Mouse (Mus musculus) MEL (cell line): ENCODE measurements around the gene Poll. TPM values are rescaled to one million over a fixed set of nuclear protein-coding genes. Genes with fewer than 3 reads are reported as not detected.

Experiments
- DNase-seq: peaks from one replicate; pipeline ENCODE4 v3.0.0; 2011; ENCODE audit warnings: low read depth, low spot score
- H3K27ac ChIP-seq: 2 replicates; pipeline ENCODE4 v1.5.1; 2012; ENCODE audit warnings: low read depth, mild to moderate bottlenecking, control low read depth, low read length, moderate library complexity; ENCODE audit not compliant: control insufficient read depth
- H3K27me3 ChIP-seq, 2 experiments: fragments of 150-350 bp in 1 of 2; sonication (generic) in 1 of 2; 2 replicates each; pipeline ENCODE4 v1.6.1; 2012; ENCODE audit warnings: low read length in 2 of 2, mild to moderate bottlenecking in 2 of 2, improper control_type of control experiment in 1 of 2, moderate library complexity in 1 of 2; ENCODE audit not compliant: insufficient read depth in 2 of 2, control insufficient read depth in 1 of 2
- H3K36me3 ChIP-seq, 2 experiments: 2 replicates each; pipeline ENCODE4 v1.6.1; 2012 to 2014; ENCODE audit warnings: low read length in 2 of 2, improper control_type of control experiment in 1 of 2, inconsistent platforms in 1 of 2, mild to moderate bottlenecking in 1 of 2; ENCODE audit not compliant: insufficient read depth in 2 of 2, control insufficient read depth in 1 of 2
- H3K4me1 ChIP-seq, 2 experiments: fragments of 150-350 bp in 1 of 2; sonication (generic) in 1 of 2; 2 replicates each; pipeline ENCODE4 v1.6.1; 2012; ENCODE audit warnings: low read length in 2 of 2, improper control_type of control experiment in 1 of 2, mild to moderate bottlenecking in 1 of 2; ENCODE audit not compliant: insufficient read depth in 2 of 2, control insufficient read depth in 1 of 2
- H3K4me3 ChIP-seq, 2 experiments: fragments of 150-350 bp in 1 of 2; sonication (generic) in 1 of 2; 2 replicates each; pipeline ENCODE4 v1.5.1; 2012; ENCODE audit warnings: low read depth in 2 of 2, low read length in 2 of 2, mild to moderate bottlenecking in 2 of 2, moderate library complexity in 2 of 2, control low read depth in 1 of 2, improper control_type of control experiment in 1 of 2; ENCODE audit not compliant: control insufficient read depth in 1 of 2, insufficient read depth in 1 of 2
- H3K79me2 ChIP-seq: 2 replicates; pipeline ENCODE4 v1.6.1; 2012; ENCODE audit warnings: mild to moderate bottlenecking, low read length, moderate library complexity; ENCODE audit not compliant: control insufficient read depth, poor library complexity, insufficient read depth
- H3K9ac ChIP-seq: 2 replicates; pipeline ENCODE4 v1.6.1; 2012; ENCODE audit warnings: low read depth, mild to moderate bottlenecking, control low read depth, low read length, moderate library complexity; ENCODE audit not compliant: control insufficient read depth, poor library complexity, severe bottlenecking
- H3K9me3 ChIP-seq: fragments of 150-350 bp; sonication (generic); replicated peaks from 2 replicates; pipeline ENCODE4 v1.6.1; 2012; ENCODE audit warnings: mild to moderate bottlenecking, low read length, improper control_type of control experiment, moderate library complexity; ENCODE audit not compliant: insufficient read depth
- CHD2 ChIP-seq: IDR thresholded peaks from 2 replicates; pipeline ENCODE4 v1.6.1; 2011; ENCODE audit warnings: low read length, improper control_type of control experiment
- E2F4 ChIP-seq: IDR thresholded peaks from 2 replicates; pipeline ENCODE4 v1.6.1; 2011; ENCODE audit warnings: low read depth, low read length, improper control_type of control experiment, borderline replicate concordance
- EP300 ChIP-seq, 2 experiments: IDR thresholded peaks; 2 replicates each; pipeline ENCODE4 v1.6.1; 2011; ENCODE audit warnings: improper control_type of control experiment in 2 of 2, low read length in 2 of 2, low read depth in 1 of 2, mild to moderate bottlenecking in 1 of 2
- GABPA ChIP-seq: IDR thresholded peaks from 2 replicates; pipeline ENCODE4 v1.6.1; 2012; ENCODE audit warnings: low read depth, mild to moderate bottlenecking, inconsistent platforms, low read length, improper control_type of control experiment, moderate library complexity
- JUND ChIP-seq: IDR thresholded peaks from 2 replicates; pipeline ENCODE4 v1.6.1; 2011; ENCODE audit warnings: low read depth, mild to moderate bottlenecking, improper control_type of control experiment, low read length
- KAT2A ChIP-seq: conservative IDR thresholded peaks from 2 replicates; pipeline ENCODE4 v1.6.1; 2012; ENCODE audit warnings: low read depth, low read length, improper control_type of control experiment, inconsistent platforms
- MAFK ChIP-seq: IDR thresholded peaks from 2 replicates; pipeline ENCODE4 v1.6.1; 2011; ENCODE audit warnings: low read depth, mild to moderate bottlenecking, low read length, improper control_type of control experiment, borderline replicate concordance
- MAX ChIP-seq: IDR thresholded peaks from 2 replicates; pipeline ENCODE4 v1.6.1; 2011; ENCODE audit warnings: low read length, improper control_type of control experiment
- MXI1 ChIP-seq: IDR thresholded peaks from 2 replicates; pipeline ENCODE4 v1.6.1; 2011; ENCODE audit warnings: mild to moderate bottlenecking, low read depth, low read length, improper control_type of control experiment
- MYC ChIP-seq: IDR thresholded peaks from 2 replicates; pipeline ENCODE4 v1.6.1; 2011; ENCODE audit warnings: low read depth, mild to moderate bottlenecking, low read length, improper control_type of control experiment, moderate library complexity
- RCOR1 ChIP-seq: IDR thresholded peaks from 2 replicates; pipeline ENCODE4 v1.6.1; 2012; ENCODE audit warnings: low read depth, mild to moderate bottlenecking, inconsistent platforms, low read length, improper control_type of control experiment
- TCF12 ChIP-seq: IDR thresholded peaks from 2 replicates; pipeline ENCODE4 v1.6.1; 2014; ENCODE audit warnings: low read depth, mild to moderate bottlenecking, inconsistent platforms, low read length, improper control_type of control experiment, moderate library complexity
- USF1 ChIP-seq: IDR thresholded peaks from 2 replicates; pipeline ENCODE4 v1.6.1; 2014; ENCODE audit warnings: low read depth, mild to moderate bottlenecking, inconsistent platforms, low read length, improper control_type of control experiment, moderate library complexity
- USF2 ChIP-seq, 2 experiments: IDR thresholded peaks; 2 replicates each; pipeline ENCODE4 v1.6.1; 2011 to 2012; ENCODE audit warnings: improper control_type of control experiment in 2 of 2, low read length in 2 of 2, borderline replicate concordance in 1 of 2, inconsistent platforms in 1 of 2, low read depth in 1 of 2, mild to moderate bottlenecking in 1 of 2; ENCODE audit not compliant: insufficient read depth in 1 of 2
- ZMIZ1 ChIP-seq: IDR thresholded peaks from 2 replicates; pipeline ENCODE4 v1.6.1; 2012; ENCODE audit warnings: low read depth, mild to moderate bottlenecking, inconsistent platforms, low read length, improper control_type of control experiment, moderate library complexity
- ZNF384 ChIP-seq: IDR thresholded peaks from 2 replicates; pipeline ENCODE4 v1.6.1; 2012; ENCODE audit warnings: low read depth, mild to moderate bottlenecking, inconsistent platforms, low read length, improper control_type of control experiment
- polyA plus RNA-seq, 2 experiments: library from polyadenylated mRNA; stranded (reverse) in 1 of 2; unstranded in 1 of 2; fragments of >175 nt in 1 of 2; fragments of >200 nt in 1 of 2; gene quantifications; 2 replicates each; pipeline versions ENCODE4 v1.2.1 to v1.2.4; 2012; ENCODE audit warnings: low replicate concordance in 2 of 2, low read depth in 1 of 2; ENCODE audit not compliant: insufficient read length in 2 of 2, insufficient read depth in 1 of 2, missing spikeins in 1 of 2
- total RNA-seq: library from RNA; depleted of rRNA; stranded (reverse); fragments of 300-350 nt; gene quantifications from 2 replicates; pipeline ENCODE4 v1.2.3, GENCODE M21; 2012

Poll gene
- total and polyA plus RNA-seq, 3 experiments: 14.9 to 19.0 TPM; not detected in 1

DNA sequence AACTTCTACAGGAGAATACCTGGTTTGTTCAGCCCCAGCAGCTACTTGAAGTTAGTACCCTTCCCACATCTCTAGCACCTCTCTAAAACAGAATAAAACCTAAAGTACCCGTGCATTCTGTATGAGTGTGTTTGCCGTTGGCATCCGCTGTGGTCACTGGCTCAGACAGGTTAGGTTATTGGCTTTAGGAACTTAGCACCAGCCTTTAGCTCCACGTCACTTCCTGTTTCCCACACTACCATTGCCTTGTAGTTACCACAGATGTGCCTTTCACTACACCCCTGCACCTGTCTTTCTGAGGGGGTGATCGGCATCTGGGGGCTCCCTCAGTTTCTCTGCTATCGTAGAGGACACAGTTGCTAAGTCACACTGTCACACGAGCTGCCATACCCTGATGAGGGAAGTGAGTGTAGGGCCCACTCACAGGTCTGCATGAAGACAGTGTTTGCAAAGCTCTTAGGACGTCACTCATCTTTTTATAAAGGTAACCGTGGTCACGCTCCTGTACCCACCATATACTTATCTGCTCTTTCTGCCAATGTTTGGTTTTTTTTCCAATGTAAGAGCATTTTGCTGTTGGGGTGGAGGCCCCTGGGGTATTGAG is 32.3 kb downstream of the Poll start:
- H3K4me1 ChIP-seq: no peaks in the 10 kb centered on the region
- no peak overlapping the region for H3K27ac ChIP-seq
- no peak overlapping the region for H3K4me3 ChIP-seq
- no peaks in the 10 kb centered on the region for H3K27me3 ChIP-seq
- H3K36me3 ChIP-seq: no peaks in the 10 kb centered on the region
- H3K9ac ChIP-seq: no peak overlapping the region
- no peak for DNase-seq
- H3K9me3 ChIP-seq: no peaks in the 10 kb centered on the region
- no peaks in the 10 kb centered on the region for H3K79me2 ChIP-seq
- TF ChIP-seq MXI1 (no peak), RCOR1 (no peak), EP300 (IDR thresholded peaks at IDR 0.05; ENCODE audit: low read depth in 1 of 2, low read length in 2 of 2) (no peak), ZNF384 (no peak), USF2 (IDR thresholded peaks at IDR 0.05; ENCODE audit: borderline replicate concordance in 1 of 2, insufficient read depth in 1 of 2, low read depth in 1 of 2, low read length in 2 of 2) (no peak), E2F4 (no peak)

DNA sequence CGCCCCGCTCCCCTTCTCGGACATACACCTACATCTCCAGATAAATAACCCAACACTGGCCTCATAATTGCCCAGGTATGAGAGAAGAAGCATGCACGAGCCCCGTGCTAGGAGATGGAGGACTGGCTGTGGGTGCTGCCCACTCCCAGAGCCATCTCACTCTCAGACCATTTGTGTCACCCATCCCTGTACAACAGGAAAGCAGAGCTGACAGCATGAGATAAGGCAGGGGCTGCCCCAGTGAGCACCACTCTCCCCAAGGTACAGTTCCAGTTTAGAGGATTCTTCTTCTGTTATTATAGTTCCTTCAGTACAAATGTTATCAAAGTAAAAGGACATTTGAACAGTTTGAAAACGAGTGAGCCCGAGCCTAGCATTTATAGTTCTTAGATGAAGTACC is 32.9 kb downstream of the Poll start:
- no peak overlapping the region for H3K27ac ChIP-seq
- DNase-seq: no peak
- no peak for TF ChIP-seq ZMIZ1
- TF ChIP-seq GABPA: no peak
- TF ChIP-seq MAFK: no peak
- no peak for TF ChIP-seq USF1
- no peak for TF ChIP-seq MYC
- TF ChIP-seq MAX: no peak
- TF ChIP-seq CHD2: no peak
- TF ChIP-seq KAT2A: no peak
- no peak for TF ChIP-seq JUND
- no peak for TF ChIP-seq TCF12
- TF ChIP-seq ZNF384: no peak
- TF ChIP-seq, all 39 proteins: peak for 0

More for the DNA sequence above, 32.9 kb downstream of the Poll start:
- Histone ChIP-seq H3K9me3 (no peaks in the 10 kb centered on the region), H3K36me3 (no peaks in the 10 kb centered on the region), H3K9ac (no peak overlapping the region), H3K27me3 (no peaks in the 10 kb centered on the region), H3K4me1 (no peaks in the 10 kb centered on the region), H3K4me3 (no peak overlapping the region), H3K79me2 (no peaks in the 10 kb centered on the region)
